Mouse (Mus musculus) cerebellum, postnatal 25 days (tissue): ENCODE results near the gene Gnat1.

Experiments
- DNase-seq, 2 experiments: peaks; one replicate each; pipeline ENCODE4 v3.0.0; 2021; ENCODE audit warnings: mixed read lengths in 2 of 2

The Gnat1 gene

DNA sequence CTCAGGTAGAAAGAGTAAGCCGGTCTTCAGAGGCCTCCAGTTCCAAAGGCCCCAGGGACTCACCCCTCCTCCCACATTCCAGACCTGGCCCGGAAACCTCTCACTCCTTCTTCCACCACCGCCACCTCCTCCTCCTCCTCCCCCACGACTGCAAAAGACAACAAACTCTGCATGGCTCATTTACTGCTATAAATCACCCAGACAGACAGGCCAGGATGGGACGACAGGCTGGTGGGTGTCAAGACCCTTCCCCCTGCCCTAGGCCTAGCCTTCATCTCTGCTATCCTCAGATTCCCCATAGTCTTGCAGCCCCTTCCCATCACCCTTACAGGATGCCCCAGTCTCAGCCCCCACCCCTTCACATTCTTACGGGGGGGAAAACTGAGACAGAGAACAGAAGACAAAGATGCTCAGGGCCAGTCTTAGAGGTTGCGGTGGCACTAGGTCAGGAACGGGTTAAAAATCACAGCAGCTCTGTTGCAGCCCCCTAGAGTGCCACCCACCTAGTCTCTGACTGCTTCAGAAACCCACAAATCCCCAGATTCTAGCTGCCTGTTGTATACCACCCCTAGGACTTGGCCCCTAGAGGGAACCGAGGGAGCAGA is 20.0 kb upstream of the Gnat1 start:
- DNase-seq, result no peak

DNA sequence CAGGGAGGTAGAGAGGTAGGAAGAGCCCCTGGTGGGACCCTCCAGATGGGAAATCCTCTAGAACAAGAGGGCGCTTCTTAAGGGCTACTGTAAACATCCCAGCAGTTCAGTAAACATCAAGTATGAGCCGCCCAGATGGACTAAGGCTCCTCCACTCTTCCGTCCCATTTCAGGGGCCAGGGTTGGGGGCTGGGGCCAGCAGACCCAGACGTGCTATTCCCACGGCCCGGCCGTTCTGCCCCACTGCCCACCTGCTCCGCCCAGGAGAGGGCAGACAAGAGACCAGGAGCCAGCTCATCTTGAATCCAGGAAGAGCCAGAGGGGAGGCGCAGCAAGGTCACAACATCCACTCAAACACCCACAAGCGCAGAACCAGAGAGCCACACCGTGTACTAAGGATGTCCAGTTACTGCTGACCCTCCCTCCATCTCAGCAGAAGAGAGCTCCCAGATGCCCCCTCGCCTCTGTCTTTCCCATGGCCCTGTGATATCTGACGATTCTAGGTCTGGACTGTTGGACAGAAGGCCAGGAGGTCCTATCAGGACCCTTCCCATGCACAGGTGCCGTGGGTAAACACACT is 19.2 kb upstream of the Gnat1 start:
- DNase-seq, result no peak

DNA sequence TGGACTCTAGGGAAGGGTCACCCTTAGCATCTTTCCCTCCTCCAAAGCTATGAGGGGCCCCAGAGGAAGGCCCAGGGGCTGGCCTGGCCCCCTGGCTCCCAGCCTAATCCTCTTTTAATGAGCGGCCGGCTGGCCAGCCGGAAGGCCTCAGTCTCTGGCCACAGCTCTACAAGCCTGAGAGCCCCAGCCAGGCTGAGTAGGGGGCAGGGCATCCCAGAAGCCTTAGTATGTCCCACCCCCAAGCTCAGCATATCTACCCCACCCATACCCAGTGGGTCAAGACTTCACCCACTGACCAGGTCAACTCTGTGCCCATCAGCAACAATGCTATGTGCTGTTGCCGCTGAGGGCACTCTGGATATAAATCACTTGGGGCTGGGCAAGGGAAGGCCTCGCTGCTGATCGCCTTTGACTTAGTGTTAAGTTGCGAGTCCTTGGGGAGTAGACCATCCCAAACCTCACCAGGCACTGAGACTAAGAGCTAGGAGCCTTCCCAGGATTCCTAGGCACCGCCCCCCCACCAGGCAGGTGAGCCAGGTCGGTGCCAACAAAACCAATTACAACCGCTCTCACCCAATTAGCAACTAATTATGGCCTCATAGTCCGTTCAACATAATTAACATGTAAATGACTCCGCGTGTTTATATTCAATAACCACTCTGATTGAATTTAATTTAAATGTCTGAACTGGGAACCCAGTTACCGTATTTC is 18.5 kb upstream of the Gnat1 start:
- no peak for DNase-seq

DNA sequence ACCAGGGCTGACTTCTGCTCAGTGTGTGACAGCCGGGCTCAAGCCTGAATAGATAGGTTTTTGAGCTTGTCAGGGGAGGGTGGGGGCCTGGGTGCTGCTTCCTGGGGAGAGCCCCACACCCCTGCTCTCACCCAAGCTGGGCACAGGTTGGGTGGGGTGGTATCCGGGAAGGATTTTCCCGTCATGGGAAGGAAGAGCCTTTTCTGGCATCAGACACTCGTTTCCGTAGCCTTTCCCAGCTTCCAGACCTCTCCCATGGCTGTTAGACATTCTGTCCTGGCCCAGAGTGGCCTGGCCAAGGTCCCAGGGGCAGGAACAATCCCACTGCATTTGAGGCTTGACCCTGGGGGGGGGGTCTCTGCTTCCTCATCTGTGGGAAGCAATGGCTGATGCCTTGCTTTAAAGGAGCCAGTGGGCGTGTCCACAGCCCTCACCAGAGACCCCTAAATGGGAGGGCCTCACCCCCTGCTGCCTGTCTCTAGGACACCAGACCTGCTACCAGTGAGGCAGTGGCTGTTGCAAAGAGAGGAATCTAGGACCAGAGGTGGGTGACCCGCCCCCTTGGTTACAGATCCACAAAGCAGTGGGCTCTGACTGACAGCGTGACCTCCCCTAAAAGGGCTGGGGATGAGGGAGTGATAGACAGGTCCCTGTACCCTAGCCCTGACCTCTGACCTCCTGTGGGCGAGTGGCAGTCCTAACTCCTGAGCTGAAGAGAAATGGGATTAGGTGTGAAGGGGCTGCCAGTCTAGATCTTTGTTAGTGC is 17.5 kb upstream of the Gnat1 start:
- no peak for DNase-seq

DNA sequence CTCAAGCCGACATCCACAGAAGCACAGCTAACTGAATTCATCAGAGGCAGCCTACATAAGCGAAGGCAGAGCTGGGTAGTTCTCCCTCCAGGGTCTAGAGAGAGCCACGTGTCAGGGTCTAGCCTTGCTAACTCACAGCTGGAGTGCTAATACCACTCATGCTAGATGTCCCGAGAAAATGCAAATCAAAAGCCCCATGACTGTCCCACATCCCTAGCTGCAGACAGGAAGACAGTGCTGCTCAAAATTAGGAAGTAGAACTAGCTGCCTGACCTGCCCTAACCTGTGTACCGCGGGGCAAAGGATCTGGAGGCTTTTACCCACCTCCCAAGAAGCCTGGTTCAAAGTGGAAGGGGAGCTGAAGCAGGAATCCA is 16.6 kb upstream of the Gnat1 start:
- DNase-seq, result no peak

DNA sequence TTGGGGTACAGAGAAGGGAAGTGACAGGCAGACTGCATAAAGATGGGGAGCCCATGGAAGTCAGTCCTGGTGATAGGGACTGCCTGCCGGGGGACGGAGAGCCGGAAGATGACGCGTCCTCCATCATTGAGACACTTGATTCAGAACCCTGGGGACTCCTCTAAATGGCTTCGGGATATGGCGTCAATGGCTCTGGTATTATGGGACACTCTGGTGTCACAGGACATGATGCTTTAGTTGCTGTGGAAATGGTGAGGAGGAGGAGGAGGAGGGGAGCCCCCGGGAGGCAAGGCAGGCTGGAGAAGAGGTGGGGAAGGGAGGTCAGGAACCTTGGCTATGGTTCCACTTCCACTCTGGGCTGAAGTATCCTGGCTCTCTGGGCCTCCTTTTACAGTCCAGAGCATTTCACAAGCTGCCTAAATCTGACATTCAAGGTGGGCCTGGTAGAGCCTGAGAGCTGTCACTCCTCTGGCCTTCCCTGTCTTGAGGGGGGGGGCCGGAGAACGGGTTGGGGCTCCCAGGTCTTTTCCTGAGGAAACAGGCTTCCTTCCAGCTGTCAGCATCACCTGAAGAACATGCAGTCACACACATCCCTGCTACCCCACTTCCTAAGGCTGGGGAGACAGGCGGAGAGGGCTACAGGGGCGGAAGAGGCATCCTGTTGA is 16.1 kb upstream of the Gnat1 start:
- DNase-seq, result no peak

DNA sequence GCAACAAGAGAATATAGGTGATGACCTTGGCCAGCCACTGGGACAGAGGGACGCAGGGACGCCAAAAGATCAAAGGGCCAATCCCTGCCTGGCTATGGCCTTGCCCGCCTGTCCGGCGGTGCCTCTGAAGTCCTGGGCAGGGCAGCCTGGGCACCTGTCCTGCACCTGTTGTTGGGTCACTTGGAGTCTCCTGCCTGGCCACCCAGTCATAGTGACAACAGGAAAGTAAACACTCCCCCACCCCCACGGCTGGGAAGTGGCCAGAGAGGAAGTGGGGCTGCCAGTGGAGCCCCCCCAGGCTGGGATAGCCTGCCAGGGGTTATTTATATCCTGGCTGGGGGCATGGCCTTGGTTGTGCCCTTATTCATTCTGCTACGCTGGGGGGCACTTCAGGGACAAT is 15.1 kb upstream of the Gnat1 start:
- no peak for DNase-seq

DNA sequence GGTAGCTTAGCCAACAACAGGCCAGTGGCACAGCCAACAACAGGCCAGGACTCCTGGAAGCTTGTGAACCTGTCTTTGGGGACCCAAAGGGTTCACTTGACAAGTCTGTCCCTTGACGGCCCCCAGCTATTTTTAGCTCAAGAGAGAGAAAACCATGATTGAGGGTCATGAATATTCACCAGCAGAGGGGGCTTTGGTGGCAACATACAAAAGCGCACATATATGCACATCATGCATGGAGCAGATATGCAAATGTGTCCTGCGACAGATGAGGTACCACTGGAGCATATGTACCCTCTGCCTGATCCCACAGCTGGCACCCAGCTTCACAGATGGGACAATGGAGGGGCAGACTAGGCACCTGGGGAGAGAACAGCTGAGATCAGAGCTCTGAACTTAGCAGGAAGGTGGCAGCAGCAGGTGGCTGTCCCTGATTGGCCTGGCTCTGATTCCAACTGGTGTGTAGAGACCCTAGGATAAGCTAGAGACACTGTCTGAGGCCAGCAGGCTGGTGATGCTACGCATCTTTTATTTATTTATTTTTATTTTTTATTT is 14.0 kb upstream of the Gnat1 start:
- no peak for DNase-seq

DNA sequence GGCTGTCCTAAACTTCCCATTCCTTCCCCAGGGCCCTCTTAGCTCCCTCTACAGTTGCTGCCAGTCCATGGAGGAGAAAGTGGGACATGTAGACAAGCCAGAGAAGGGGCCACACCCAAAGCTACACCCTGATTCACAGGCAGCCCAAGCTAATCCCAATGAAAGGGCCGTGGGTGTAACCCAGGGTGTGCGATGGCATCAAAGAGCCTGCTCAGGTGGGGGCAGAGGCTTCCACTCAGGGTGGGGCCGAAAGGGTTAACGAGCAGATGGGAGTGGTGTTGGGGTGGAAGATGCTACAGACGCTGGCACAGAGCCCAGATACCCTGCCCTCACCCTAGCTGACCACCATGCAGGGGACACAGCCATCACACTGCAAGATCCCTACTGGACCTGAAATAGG is 13.3 kb upstream of the Gnat1 start:
- DNase-seq, result no peak

DNA sequence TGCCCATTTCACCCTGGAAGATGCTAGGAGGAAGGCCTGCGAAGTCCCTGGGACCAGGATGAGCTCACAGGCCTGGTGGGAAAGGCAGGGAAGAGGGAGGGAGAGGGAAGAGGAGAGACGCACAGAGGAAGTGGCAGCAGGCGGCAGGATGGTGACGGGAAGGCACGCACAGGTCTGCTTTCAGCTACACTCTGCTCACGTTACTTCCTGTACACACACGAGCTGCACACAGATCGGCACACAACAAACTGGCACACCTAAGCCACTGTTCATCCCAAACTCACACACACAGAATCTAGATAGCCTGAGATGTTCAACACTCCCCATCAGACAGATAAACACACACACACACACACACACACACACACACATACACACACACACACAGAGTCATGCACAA is 10.9 kb upstream of the Gnat1 start:
- no peak for DNase-seq

DNA sequence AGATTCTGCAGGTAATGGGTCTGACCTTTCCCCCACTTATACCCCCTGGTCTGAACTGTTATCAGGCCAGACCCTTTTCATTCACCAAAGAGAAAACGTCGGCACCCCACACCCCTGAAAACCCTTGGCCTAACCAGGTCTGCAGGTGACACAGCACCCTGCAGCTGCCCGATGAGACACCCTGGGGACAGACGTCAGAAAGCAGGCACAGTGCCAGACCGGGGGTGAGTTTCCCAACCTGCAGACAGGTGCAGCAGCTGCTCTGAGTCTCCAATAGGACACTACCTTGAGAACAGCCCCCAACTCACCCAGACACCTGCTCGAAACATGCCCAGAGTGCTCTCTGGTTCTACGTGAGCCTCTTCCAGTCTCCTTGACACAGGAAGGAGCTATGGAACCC is 9.4 kb upstream of the Gnat1 start:
- DNase-seq, result no peak

DNA sequence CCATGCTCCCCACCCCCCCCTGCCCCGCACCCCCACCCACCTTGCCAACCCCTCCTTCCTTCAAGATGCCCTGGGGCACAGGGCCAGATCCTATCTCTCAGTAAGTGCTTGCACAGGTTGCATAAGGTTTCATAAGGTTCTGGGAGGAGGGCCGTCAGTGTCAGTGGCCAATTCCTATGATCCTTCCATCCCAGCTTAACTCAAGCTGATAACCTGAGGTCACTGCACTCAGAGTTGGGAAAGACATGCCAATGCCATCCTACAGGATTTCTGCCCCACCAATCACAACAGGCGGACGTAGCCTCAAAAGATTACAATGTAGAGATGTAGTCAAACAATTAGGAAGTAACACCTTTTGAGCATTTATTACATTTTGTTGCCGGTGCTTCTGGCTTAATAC is 8.9 kb upstream of the Gnat1 start:
- no peak for DNase-seq

DNA sequence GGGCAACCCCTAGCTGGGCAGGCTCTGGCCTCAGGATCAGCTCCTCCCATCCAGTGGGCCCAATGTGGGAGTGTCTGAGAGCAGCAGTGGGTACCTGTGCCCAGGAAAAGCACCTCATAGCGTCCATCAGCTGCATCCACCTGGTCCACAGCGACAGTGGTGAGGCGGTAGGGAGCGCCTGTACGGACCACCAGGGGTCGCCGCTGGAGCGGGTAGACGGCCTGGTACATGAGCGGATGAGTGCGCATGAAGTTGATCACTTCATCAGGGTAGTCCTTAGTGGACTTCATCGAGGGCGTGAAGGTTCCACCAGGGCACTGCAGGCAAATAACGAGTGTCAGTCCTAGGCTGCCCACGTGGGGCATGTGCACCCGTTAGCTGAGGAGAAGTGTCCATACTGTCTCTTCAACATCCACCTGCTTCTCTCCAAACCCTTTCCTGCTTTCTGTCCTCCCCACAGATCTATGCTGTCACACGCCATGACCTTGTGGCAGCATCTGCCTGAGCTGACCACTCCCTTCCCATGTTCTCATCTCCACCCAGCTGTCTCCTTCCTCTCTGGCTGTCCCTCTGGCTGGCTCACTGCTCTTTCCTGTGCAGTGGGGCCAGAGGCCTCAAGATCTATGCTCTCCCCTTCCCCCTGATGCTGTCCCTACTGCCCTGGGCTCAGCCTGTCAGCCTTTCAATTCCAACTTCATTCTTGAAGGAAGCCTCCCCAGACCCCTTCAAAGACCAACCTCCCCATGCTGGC is 5.9 kb upstream of the Gnat1 start:
- peak in 1 of 2 experiments; percentile 66 for DNase-seq

DNA sequence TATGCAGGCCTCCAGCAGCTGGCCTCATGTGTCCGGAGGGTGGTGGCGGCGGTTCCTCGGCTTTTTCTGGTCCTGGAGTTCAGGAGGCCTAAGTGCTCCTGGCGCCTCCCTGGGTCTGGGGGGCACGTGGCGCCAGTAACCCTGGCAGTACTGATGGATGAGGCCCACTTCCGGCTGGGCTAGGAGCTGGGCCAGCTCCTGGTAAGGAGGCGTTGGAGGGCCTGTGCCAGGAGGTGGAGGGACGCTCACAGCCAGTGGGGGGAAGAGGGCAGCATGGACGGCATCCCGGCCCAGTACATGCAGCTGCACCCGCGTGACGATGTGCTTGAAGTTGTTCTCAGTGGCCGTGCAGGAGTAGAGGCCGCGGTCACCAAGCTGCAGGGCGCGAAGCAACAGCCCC is 2.9 kb upstream of the Gnat1 start:
- DNase-seq, result no peak

DNA sequence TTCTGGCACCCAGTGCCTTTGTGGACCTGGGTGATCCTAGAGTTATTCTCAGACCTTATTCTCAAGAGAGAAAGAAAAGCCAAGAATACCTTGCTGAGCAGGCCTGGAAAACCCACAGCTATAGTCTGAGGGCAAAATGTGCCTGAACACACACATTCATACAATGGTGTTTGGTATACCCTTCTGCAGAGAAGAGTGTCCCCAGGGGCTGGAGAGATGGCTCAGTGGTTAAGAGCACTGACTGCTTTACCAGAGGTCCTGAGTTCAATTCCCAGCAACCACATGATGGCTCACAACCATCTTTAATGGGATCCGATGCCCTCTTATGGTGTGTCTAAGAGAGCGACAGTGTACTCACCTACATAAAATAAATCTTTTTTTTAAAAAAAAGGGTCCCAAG is 651 bp downstream of the Gnat1 start:
- DNase-seq, result no peak

DNA sequence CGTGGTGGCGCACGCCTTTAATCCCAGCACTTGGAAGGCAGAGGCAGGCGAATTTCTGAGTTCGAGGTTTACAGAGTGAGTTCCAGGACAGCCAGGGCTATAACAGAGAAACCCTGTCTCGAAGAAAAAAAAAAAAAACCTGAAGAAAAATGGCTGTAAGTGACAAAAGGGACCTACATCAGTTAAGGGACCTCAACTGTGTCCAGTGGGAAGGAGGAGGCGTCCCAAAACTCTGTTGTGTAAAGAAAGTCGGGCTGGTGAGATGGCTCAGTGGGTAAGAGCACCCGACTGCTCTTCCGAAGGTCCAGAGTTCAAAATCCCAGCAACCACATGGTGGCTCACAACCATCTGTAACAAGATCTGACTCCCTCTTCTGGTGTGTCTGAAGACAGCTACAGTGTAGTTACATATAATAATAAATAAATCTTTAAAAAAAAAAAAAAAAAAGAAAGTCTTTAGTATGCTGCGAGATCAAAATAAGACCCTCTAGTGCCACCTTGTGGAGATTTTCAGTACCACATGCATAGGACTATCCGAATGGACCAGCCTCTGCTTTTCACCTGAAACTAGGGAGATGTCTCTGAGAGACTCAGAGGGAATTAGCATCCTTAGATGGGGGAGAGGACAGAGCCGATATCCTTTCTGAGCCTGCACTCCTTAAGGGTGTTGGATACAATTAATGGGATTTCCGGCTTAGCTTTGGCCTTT is 1.5 kb downstream of the Gnat1 start:
- peak; percentile 68 to 87 for DNase-seq

DNA sequence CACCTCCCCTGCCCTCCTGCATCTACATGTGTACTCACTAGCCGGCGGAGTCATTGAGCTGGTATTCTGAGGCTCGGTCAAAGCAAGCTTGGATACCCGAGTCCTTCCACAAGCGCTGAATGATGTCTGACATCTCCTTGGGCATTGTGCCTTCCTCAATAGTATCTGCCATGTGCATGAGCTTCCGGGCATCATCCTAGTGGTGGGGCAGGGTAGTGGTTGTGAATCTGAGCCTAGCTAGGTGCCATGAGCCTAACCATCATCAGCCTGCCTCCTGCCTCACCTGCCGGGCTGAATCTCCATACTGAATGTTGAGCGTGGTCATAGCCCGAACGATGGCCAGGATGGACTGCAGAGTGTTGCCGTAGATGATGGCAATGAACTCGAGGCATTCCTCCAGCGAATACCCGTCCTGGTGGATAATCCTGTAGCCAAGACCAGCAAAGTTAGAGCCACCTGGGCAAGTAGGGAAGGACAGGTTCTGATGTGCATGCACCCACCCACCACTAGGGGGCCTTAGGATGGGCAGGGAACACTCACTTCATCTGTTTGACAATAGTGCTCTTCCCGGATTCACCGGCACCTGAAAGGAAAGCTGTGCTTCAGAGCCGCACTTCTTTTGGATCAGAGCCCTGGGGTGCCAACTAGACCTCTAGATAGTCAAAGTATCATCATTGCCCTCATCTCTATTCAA is 2.3 kb downstream of the Gnat1 start:
- DNase-seq, result peak; percentile 65 to 76

DNA sequence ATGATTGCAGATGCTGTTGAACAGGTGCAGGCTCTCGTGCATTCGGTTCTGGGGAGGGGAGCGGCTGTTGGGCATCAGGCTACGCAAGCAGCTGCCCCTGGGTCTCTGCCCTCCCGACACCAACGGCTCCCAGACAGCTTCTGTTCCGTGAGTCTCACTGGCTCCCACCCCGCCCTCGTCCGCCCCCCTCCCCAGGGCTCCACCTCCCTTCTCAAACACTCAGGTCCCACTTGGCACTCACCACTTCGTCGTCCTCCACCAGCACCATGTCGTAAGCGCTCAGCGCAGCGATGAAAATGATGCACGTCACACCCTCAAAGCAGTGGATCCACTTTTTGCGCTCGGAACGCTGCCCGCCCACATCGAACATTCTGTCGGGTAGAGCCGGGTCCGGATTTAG is 3.2 kb downstream of the Gnat1 start:
- DNase-seq, result no peak

DNA sequence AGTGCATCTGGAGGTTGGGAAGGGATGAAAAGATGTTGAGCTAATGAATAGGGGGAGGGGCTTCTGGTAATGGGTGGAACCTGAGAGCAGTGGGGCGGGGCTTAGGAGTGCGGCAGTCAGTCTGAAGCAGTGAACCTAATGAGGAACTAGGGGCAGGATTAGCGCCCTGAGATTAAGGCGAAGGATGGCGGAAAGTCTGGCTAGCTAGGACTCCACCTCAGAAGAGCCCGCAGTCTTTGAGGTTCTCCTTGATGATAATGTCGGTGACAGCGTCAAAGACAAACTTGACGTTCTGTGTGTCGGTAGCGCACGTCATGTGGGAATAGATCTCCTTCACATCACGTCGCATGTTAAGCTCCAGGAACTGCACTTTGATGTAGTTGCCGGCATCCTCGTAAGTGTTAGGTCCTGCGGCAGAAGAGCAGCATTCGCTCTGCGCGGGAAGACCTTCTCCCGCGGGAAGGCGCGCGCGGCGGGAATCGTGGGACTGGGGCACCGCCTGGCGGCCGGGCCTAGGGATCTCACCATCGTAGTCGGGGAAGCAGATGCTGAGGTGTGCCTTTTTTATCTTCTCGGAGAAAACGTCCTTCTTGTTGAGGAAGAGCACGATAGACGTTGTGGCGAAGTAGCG is 3.7 kb downstream of the Gnat1 start:
- DNase-seq, result peak; percentile 72 to 79
